Mouse (Mus musculus) lung, embryonic 14.5 days (tissue): ENCODE measurements at regions not wholly inside any gene's neighbourhood (a gene's known extent, or its start where the extent isn't known, plus 50 kb on each side); places are given as distances from the start of the nearest gene placed in this dataset.
A peak's percentile ranks its signal among the peaks of the same experiment; 100 is the strongest.

Experiments
- ATAC-seq: fragments of 200-750 bp; cut with Nextera tagmentation; 2 replicates; pipeline ENCODE4 v1.8.0; 2017; ENCODE audit warnings: mild to moderate bottlenecking, moderate TSS enrichment, moderate library complexity; ENCODE audit not compliant: insufficient read depth
- DNase-seq: peaks from one replicate; pipeline ENCODE4 v3.0.0-alpha.2; 2015
- H3K27ac ChIP-seq: fragments of 300-500 bp; sonication (generic); 2 replicates; pipeline ENCODE4 v1.5.1; 2014; ENCODE audit warnings: low read depth, mild to moderate bottlenecking, moderate library complexity
- H3K27me3 ChIP-seq: fragments of 300-500 bp; sonication (generic); 2 replicates; pipeline ENCODE4 v1.6.1; 2014; ENCODE audit warnings: low read length, control low read depth; ENCODE audit not compliant: insufficient read depth
- H3K36me3 ChIP-seq: fragments of 300-500 bp; sonication (generic); 2 replicates; pipeline ENCODE4 v1.6.1; 2014; ENCODE audit warnings: control low read depth; ENCODE audit not compliant: insufficient read depth
- H3K4me1 ChIP-seq: fragments of 300-500 bp; sonication (generic); 2 replicates; pipeline ENCODE4 v1.6.1; 2014; ENCODE audit warnings: antibody characterized with exemption, control low read depth; ENCODE audit not compliant: insufficient read depth
- H3K4me2 ChIP-seq: fragments of 300-500 bp; sonication (generic); 2 replicates; pipeline ENCODE4 v1.6.1; 2014; ENCODE audit warnings: mild to moderate bottlenecking
- H3K4me3 ChIP-seq: fragments of 300-500 bp; sonication (generic); 2 replicates; pipeline ENCODE4 v1.5.1; 2014; ENCODE audit warnings: low read depth, low read length
- H3K9ac ChIP-seq: fragments of 300-500 bp; sonication (generic); 2 replicates; pipeline ENCODE4 v1.6.1; 2014
- H3K9me3 ChIP-seq: fragments of 300-500 bp; sonication (generic); 2 replicates; pipeline ENCODE4 v1.6.1; 2016; ENCODE audit warnings: low read depth, low read length, control low read depth
- CTCF ChIP-seq: IDR thresholded peaks from 2 replicates; pipeline ENCODE4 v1.5.1; 2016; ENCODE audit warnings: antibody characterized with exemption, low read depth
- WGBS: fragments of 180-500 bp; shearing (Covaris S2); extraction: QIAGEN DNeasy Blood & Tissue Kit; methylation state at CpG from one replicate; pipeline ENCODE4 v1.1.7; 2014; 5-methylcytosine and 5-hydroxymethylcytosine counted together

- no peak for TF ChIP-seq CTCF
- Histone ChIP-seq H3K9me3 (no peaks in the 10 kb centered on the region), H3K27ac (no peak overlapping the region), H3K4me2 (no peak overlapping the region), H3K9ac (no peak overlapping the region), H3K36me3 (no peaks in the 10 kb centered on the region), H3K4me1 (no peaks in the 10 kb centered on the region), H3K4me3 (no peak overlapping the region), H3K27me3 (no peaks in the 10 kb centered on the region)
- DNase-seq (no peak), ATAC-seq (no peak)
- 73% methylated on average over 9 of the region's 9 CpGs for WGBS
Measured at GRCm38 (mm10) chr1:137129116-137129515, 168.9 kb upstream of the Nr5a2 start.

DNA sequence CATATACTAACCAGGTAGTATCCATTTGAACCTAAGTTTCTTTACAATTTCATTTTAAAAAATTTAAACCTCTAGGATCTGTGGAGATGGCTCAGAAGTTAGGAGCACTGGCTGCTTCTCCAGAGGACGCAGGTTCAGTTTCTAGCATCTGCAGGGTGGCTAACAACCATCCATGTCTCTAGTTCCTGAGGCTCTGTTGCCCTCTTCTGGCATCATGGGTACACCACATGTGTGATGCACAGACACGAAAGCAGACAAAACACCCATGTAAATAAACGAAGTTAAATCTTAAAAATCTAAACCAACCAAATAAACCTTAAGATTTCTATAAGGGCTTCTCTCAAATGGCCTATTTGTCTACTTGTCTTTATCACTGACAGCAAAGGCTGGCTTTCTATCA is 157.6 kb upstream of the Nr5a2 start:
- Histone ChIP-seq H3K27me3 (no peaks in the 10 kb centered on the region), H3K4me2 (no peak overlapping the region), H3K9me3 (no peaks in the 10 kb centered on the region), H3K4me1 (no peaks in the 10 kb centered on the region), H3K9ac (no peak overlapping the region), H3K4me3 (no peak overlapping the region), H3K36me3 (no peaks in the 10 kb centered on the region), H3K27ac (no peak overlapping the region)
- TF ChIP-seq CTCF = peak; percentile 45
- ATAC-seq (no peak), DNase-seq (no peak)
- 68% methylated on average over 3 of the region's 3 CpGs for WGBS

DNA sequence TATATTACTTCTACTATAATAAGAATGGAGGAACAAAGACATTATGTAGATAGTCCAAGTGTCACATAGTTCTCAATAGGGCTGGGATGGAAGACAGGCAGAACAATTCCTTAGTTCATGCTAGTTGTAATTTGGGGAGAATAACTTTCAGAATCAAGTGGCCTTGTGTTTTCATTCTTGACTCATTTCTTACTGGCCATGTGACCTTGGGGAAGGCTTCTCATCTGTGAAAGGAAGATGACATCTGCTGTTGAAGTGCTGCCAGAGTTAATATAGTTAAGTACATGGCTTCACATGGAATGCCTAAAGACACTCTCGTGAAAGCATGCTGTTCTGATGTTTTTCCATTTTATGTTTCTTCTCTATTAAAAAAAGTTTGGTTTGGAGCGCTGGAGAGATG is 146.2 kb upstream of the Nr5a2 start:
- WGBS = 81% methylated on average over 2 of the region's 2 CpGs
- H3K4me2 ChIP-seq = no peak overlapping the region
- H3K4me1 ChIP-seq = no peaks in the 10 kb centered on the region
- H3K27me3 ChIP-seq = no peaks in the 10 kb centered on the region
- H3K36me3 ChIP-seq = no peaks in the 10 kb centered on the region
- no peak for ATAC-seq
- peak; percentile 26 for DNase-seq
- H3K4me3 ChIP-seq = no peak overlapping the region
- TF ChIP-seq CTCF = no peak
- no peaks in the 10 kb centered on the region for H3K9me3 ChIP-seq
- H3K27ac ChIP-seq = no peak overlapping the region
- H3K9ac ChIP-seq = no peak overlapping the region

DNA sequence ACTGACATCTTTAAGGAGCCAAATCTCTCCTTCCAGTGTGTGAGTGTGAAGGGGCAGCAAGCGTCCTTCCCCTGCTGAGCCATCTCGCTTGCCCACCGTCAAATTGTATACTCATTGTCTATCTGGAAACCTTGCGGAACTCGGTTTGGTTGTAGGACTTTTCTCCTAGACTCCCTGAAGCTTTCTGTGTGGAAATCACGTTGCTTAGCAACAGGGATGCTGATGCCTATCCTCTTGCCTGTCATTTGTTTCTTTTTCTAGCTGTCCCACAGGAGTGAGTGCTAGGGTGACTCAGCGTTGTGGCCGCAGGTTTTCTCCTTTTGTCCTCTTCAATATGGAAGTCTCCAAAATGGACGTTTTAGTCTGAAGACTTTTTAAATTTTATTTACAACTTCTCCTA is 131.5 kb upstream of the Nr5a2 start:
- no peaks in the 10 kb centered on the region for H3K36me3 ChIP-seq
- no peak overlapping the region for H3K27ac ChIP-seq
- DNase-seq (peak; percentile 20), ATAC-seq (no peak)
- no peak overlapping the region for H3K4me3 ChIP-seq
- 34% methylated on average over 9 of the region's 9 CpGs for WGBS
- no peaks in the 10 kb centered on the region for H3K9me3 ChIP-seq
- H3K27me3 ChIP-seq = no peaks in the 10 kb centered on the region
- H3K4me2 ChIP-seq = no peak overlapping the region
- no peaks in the 10 kb centered on the region for H3K4me1 ChIP-seq
- no peak for TF ChIP-seq CTCF
- H3K9ac ChIP-seq = no peak overlapping the region

DNA sequence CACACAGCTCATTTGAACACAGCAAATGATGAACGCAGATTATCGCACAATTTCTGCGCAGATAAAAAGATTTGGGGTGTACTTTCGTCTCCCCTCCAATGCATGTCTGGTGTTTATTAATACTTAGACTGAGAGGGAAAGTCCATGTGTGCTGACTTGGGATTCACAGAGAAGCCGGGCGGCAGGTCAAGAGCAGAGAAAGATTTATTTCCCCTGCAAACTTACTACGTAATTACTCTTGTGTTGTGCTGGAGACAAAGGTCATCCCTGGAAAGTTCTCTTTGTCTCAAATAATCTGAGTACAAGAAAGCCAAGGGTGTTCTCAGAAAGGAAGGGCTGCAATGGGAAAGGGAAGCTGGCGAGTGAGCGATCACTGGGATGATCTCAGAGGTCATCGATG is 127.9 kb upstream of the Nr5a2 start:
- Histone ChIP-seq H3K9me3 (no peaks in the 10 kb centered on the region), H3K4me2 (no peak overlapping the region)
- WGBS = 66% methylated on average over 10 of the region's 10 CpGs

GRCm38 (mm10) chr1:137086766-137087165 is 126.5 kb upstream of the Nr5a2 start:
- H3K4me1 ChIP-seq = no peaks in the 10 kb centered on the region
- TF ChIP-seq CTCF = no peak
- no peak overlapping the region for H3K4me2 ChIP-seq
- no peaks in the 10 kb centered on the region for H3K9me3 ChIP-seq
- no peak for DNase-seq
- 90% methylated on average over 3 of the region's 3 CpGs for WGBS
- no peak overlapping the region for H3K9ac ChIP-seq
- ATAC-seq = no peak
- no peak overlapping the region for H3K27ac ChIP-seq
- H3K36me3 ChIP-seq = no peaks in the 10 kb centered on the region
- no peaks in the 10 kb centered on the region for H3K27me3 ChIP-seq
- no peak overlapping the region for H3K4me3 ChIP-seq

More for the DNA sequence above, 127.9 kb upstream of the Nr5a2 start:
- TF ChIP-seq CTCF = no peak
- Histone ChIP-seq H3K27me3 (no peaks in the 10 kb centered on the region), H3K27ac (no peak overlapping the region), H3K4me1 (no peaks in the 10 kb centered on the region), H3K4me3 (no peak overlapping the region), H3K36me3 (no peaks in the 10 kb centered on the region), H3K9ac (no peak overlapping the region)
- ATAC-seq = no peak
- no peak for DNase-seq

DNA sequence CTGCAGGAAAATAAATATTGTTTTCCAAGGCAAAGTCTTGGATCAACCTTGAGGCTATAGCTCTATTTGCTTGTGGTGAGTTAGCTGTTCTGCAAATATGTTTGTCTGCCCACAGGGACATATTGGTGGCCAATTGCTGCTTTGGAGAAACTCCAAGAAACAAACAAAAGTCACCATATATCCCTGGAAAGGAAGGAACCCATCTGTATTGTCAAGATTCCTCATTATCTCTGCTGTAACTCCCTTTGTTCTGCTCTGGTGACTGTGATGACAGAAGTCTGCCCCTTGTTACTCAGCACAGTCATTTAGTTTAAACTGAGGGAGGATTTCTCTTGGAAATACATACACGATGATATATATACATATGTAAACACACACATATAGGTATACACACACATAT is 123.3 kb upstream of the Nr5a2 start:
- no peak for TF ChIP-seq CTCF
- ATAC-seq (peak; percentile 36; the same call in 1 of the 2 replicates), DNase-seq (peak; percentile 72)
- H3K4me1 ChIP-seq = 0 out of 2 replicates have a peak, but pooled peaks cover 3% of the 10 kb centered on the region
- peak overlapping the region; percentile 81; the same call in 1 of the 2 replicates for H3K27ac ChIP-seq
- WGBS = 31% methylated on average over 1 of the region's 1 CpGs
- H3K9me3 ChIP-seq = no peaks in the 10 kb centered on the region
- H3K4me2 ChIP-seq = no peak overlapping the region
- no peak overlapping the region for H3K9ac ChIP-seq
- H3K36me3 ChIP-seq = no peaks in the 10 kb centered on the region
- H3K27me3 ChIP-seq = no peaks in the 10 kb centered on the region
- no peak overlapping the region for H3K4me3 ChIP-seq

- Histone ChIP-seq H3K27me3 (no peaks in the 10 kb centered on the region), H3K4me2 (no peak overlapping the region; the same call in 1 of the 2 replicates), H3K9me3 (no peaks in the 10 kb centered on the region), H3K4me3 (no peak overlapping the region), H3K9ac (no peak overlapping the region), H3K27ac (peak overlapping the region; percentile 20; the same call in 1 of the 2 replicates), H3K4me1 (0 out of 2 replicates have a peak, but pooled peaks cover 3% of the 10 kb centered on the region), H3K36me3 (no peaks in the 10 kb centered on the region)
- no peak for TF ChIP-seq CTCF
- peak; percentile 72; the same call in 1 of the 2 replicates for ATAC-seq
- WGBS = 45% methylated on average over 11 of the region's 11 CpGs
- DNase-seq = peak; percentile 70
Measured at GRCm38 (mm10) chr1:137079401-137080003, 119.3 kb upstream of the Nr5a2 start.
